Mouse (Mus musculus): ENCODE measurements around the gene Nfyc.

The Nfyc gene

GRCm38 (mm10) chr4:120713021-120713420, 118.4 kb downstream of the Nfyc start:
- DNase-seq = no peak

GRCm38 (mm10) chr4:120712236-120712635, 119.1 kb downstream of the Nfyc start:
- DNase-seq = no peak

Data from thymus, postnatal 4 days (tissue).